Mouse (Mus musculus) forebrain, embryonic 11.5 days (tissue): Measurements from ENCODE around the gene Efhc1. TPM values are rescaled to one million over a fixed set of nuclear protein-coding genes. Genes with fewer than 3 reads are reported as not detected.

Experiments
- ATAC-seq: fragments of 200-750 bp; cut with Nextera tagmentation; replicated peaks from 2 replicates; pipeline ENCODE4 v1.8.0; 2017; ENCODE audit warnings: moderate TSS enrichment; ENCODE audit not compliant: low FRiP score
- DNase-seq: peaks from one replicate; pipeline ENCODE4 v3.0.0-alpha.2; 2017; ENCODE audit warnings: low spot score
- H3K27ac ChIP-seq: fragments of 300-500 bp; sonication (generic); 2 replicates; pipeline ENCODE4 v1.5.1; 2014; ENCODE audit warnings: low read depth, low read length
- H3K27me3 ChIP-seq: fragments of 300-500 bp; sonication (generic); 2 replicates; pipeline ENCODE4 v1.6.1; 2014; ENCODE audit warnings: mild to moderate bottlenecking, low read length, mixed read lengths; ENCODE audit not compliant: control insufficient read depth, insufficient read depth
- H3K36me3 ChIP-seq: fragments of 300-500 bp; sonication (generic); 2 replicates; pipeline ENCODE4 v1.6.1; 2014; ENCODE audit warnings: mild to moderate bottlenecking, low read length, moderate library complexity, mixed read lengths; ENCODE audit not compliant: control insufficient read depth, insufficient read depth
- H3K4me1 ChIP-seq: fragments of 300-500 bp; sonication (generic); replicated peaks from 2 replicates; pipeline ENCODE4 v1.6.1; 2014; ENCODE audit warnings: low read length, mixed read lengths; ENCODE audit not compliant: control insufficient read depth, insufficient read depth
- H3K4me2 ChIP-seq: fragments of 300-500 bp; sonication (generic); 2 replicates; pipeline ENCODE4 v1.6.1; 2014; ENCODE audit warnings: low read depth, mild to moderate bottlenecking, low read length, moderate library complexity, mixed read lengths; ENCODE audit not compliant: severe bottlenecking
- H3K4me3 ChIP-seq: fragments of 300-500 bp; sonication (generic); 2 replicates; pipeline ENCODE4 v1.5.1; 2014; ENCODE audit warnings: low read depth, low read length
- H3K9ac ChIP-seq: fragments of 300-500 bp; sonication (generic); 2 replicates; pipeline ENCODE4 v1.6.1; 2014; ENCODE audit warnings: low read length
- H3K9me3 ChIP-seq: fragments of 300-500 bp; sonication (generic); 2 replicates; pipeline ENCODE4 v1.6.1; 2016; ENCODE audit warnings: low read length, mixed read lengths; ENCODE audit not compliant: control insufficient read depth
- WGBS: fragments of 180-500 bp; shearing (Covaris S2); extraction: QIAGEN DNeasy Blood & Tissue Kit; methylation state at CpG from one replicate; pipeline ENCODE4 v1.1.7; 2014; 5-methylcytosine and 5-hydroxymethylcytosine counted together
- polyA plus RNA-seq: library from polyadenylated mRNA; unstranded; fragments of >200 nt; fragmentation: Nextera tagmentation; extraction: Ambion mirVana; gene quantifications from 2 replicates; pipeline ENCODE4 v1.2.1, GENCODE M21; 2014

The Efhc1 gene
- polyA plus RNA-seq, 1 experiment from 2014 or later = 2.1 TPM

GRCm38 (mm10) chr1:20993690-20994089 lies 42.3 kb downstream of the Efhc1 start:
- Histone ChIP-seq H3K4me3 (no peak overlapping the region), H3K27me3 (no peaks in the 10 kb centered on the region), H3K9ac (no peak overlapping the region), H3K9me3 (no peaks in the 10 kb centered on the region), H3K36me3 (no peaks in the 10 kb centered on the region), H3K4me2 (no peak overlapping the region), H3K27ac (no peak overlapping the region), H3K4me1 (no peaks in the 10 kb centered on the region; the same call in 1 of the 2 replicates)
- DNase-seq = no peak
- 81% methylated on average over 3 of the region's 3 CpGs for WGBS
- ATAC-seq = no peak

GRCm38 (mm10) chr1:20994338-20994737 lies 42.9 kb downstream of the Efhc1 start:
- ATAC-seq = no peak
- no peaks in the 10 kb centered on the region for H3K36me3 ChIP-seq

GRCm38 (mm10) chr1:20995331-20995986 lies 44.0 kb downstream of the Efhc1 start:
- ATAC-seq = no peak
- Histone ChIP-seq H3K4me1 (no peaks in the 10 kb centered on the region; the same call in 1 of the 2 replicates), H3K9ac (no peak overlapping the region), H3K27ac (no peak overlapping the region), H3K4me2 (no peak overlapping the region), H3K36me3 (no peaks in the 10 kb centered on the region), H3K4me3 (no peak overlapping the region), H3K27me3 (no peaks in the 10 kb centered on the region), H3K9me3 (no peaks in the 10 kb centered on the region)
- no peak for DNase-seq
- WGBS = 75% methylated on average over 7 of the region's 7 CpGs

More at GRCm38 (mm10) chr1:20994338-20994737, 42.9 kb downstream of the Efhc1 start:
- Histone ChIP-seq H3K4me2 (no peak overlapping the region), H3K4me3 (no peak overlapping the region), H3K4me1 (no peaks in the 10 kb centered on the region; the same call in 1 of the 2 replicates), H3K9me3 (no peaks in the 10 kb centered on the region), H3K27me3 (no peaks in the 10 kb centered on the region), H3K9ac (no peak overlapping the region), H3K27ac (no peak overlapping the region)
- DNase-seq = no peak
- WGBS = 91% methylated on average over 5 of the region's 5 CpGs

GRCm38 (mm10) chr1:20996603-20997327 lies 45.3 kb downstream of the Efhc1 start:
- Histone ChIP-seq H3K9me3 (no peaks in the 10 kb centered on the region), H3K27ac (no peak overlapping the region), H3K4me1 (no peaks in the 10 kb centered on the region; the same call in 1 of the 2 replicates), H3K4me3 (no peak overlapping the region), H3K4me2 (no peak overlapping the region), H3K27me3 (no peaks in the 10 kb centered on the region), H3K36me3 (no peaks in the 10 kb centered on the region), H3K9ac (no peak overlapping the region)
- no peak for DNase-seq
- ATAC-seq = 0 out of 2 replicates have a peak, but pooled peaks have one; percentile 32
- 66% methylated on average over 17 of the region's 17 CpGs for WGBS

- H3K27ac ChIP-seq = no peak overlapping the region
Observed at GRCm38 (mm10) chr1:20997328-20997689, 45.9 kb downstream of the Efhc1 start.

GRCm38 (mm10) chr1:20997881-20998389 lies 46.5 kb downstream of the Efhc1 start:
- H3K27ac ChIP-seq = no peak overlapping the region

More at GRCm38 (mm10) chr1:20997328-20997689, 45.9 kb downstream of the Efhc1 start:
- no peak overlapping the region for H3K9ac ChIP-seq
- H3K27me3 ChIP-seq = no peaks in the 10 kb centered on the region
- H3K4me2 ChIP-seq = no peak overlapping the region
- H3K36me3 ChIP-seq = no peaks in the 10 kb centered on the region
- no peak overlapping the region for H3K4me3 ChIP-seq
- WGBS = 83% methylated on average over 2 of the region's 2 CpGs
- ATAC-seq = no peak
- no peak for DNase-seq
- no peaks in the 10 kb centered on the region; the same call in 1 of the 2 replicates for H3K4me1 ChIP-seq
- H3K9me3 ChIP-seq = no peaks in the 10 kb centered on the region

GRCm38 (mm10) chr1:21002246-21003142 lies 51.1 kb downstream of the Efhc1 start:
- Histone ChIP-seq H3K4me3 (no peak overlapping the region), H3K4me1 (no peaks in the 10 kb centered on the region), H3K9ac (no peak overlapping the region), H3K9me3 (no peaks in the 10 kb centered on the region), H3K27me3 (no peaks in the 10 kb centered on the region), H3K27ac (no peak overlapping the region), H3K36me3 (no peaks in the 10 kb centered on the region; the same call in 1 of the 2 replicates), H3K4me2 (no peak overlapping the region)
- DNase-seq = no peak
- 95% methylated on average over 14 of the region's 14 CpGs for WGBS
- ATAC-seq = no peak

More at GRCm38 (mm10) chr1:20997881-20998389, 46.5 kb downstream of the Efhc1 start:
- Histone ChIP-seq H3K4me2 (no peak overlapping the region), H3K9me3 (no peaks in the 10 kb centered on the region), H3K36me3 (no peaks in the 10 kb centered on the region), H3K4me3 (no peak overlapping the region), H3K4me1 (no peaks in the 10 kb centered on the region; the same call in 1 of the 2 replicates), H3K27me3 (no peaks in the 10 kb centered on the region), H3K9ac (no peak overlapping the region)
- DNase-seq = no peak
- 61% methylated on average over 13 of the region's 13 CpGs for WGBS
- no peak for ATAC-seq

GRCm38 (mm10) chr1:21004596-21004995 lies 53.2 kb downstream of the Efhc1 start:
- no peak overlapping the region for H3K4me3 ChIP-seq
- DNase-seq (no peak), ATAC-seq (no peak)
- H3K36me3 ChIP-seq = no peaks in the 10 kb centered on the region; the same call in 1 of the 2 replicates
- H3K27ac ChIP-seq = no peak overlapping the region
- no peaks in the 10 kb centered on the region for H3K27me3 ChIP-seq
- 85% methylated on average over 8 of the region's 8 CpGs for WGBS
- H3K4me2 ChIP-seq = no peak overlapping the region
- H3K9ac ChIP-seq = no peak overlapping the region
- H3K4me1 ChIP-seq = no peaks in the 10 kb centered on the region
- no peaks in the 10 kb centered on the region for H3K9me3 ChIP-seq
